Mouse (Mus musculus) gastrocnemius, postnatal 25 days (tissue): ENCODE results near the gene Zfp113. TPM values are rescaled to one million over a fixed set of nuclear protein-coding genes. Genes with fewer than 3 reads are reported as not detected.

Source experiments
- DNase-seq: peaks from one replicate; pipeline ENCODE4 v3.0.0; 2022
- long read RNA-seq, 2 experiments: library from polyadenylated mRNA; stranded (forward); transcript quantifications; one replicate each; pipeline ENCODE4 v2.0.0; 2021
- total RNA-seq, 2 experiments: library from RNA; stranded (reverse); gene quantifications; 1 replicate in 1 of 2; 2 replicates in 1 of 2; pipeline ENCODE4 v1.2.3; 2021

Gene Zfp113
- total RNA-seq: 1 to 10 TPM; 4.0 to 4.4 TPM
- long read RNA-seq, experiment 1, partial matches to known transcripts: 0 of 1 reads
- long read RNA-seq, experiment 1, other reads (novel, unspliced or antisense): 1 of 1 reads
- long read RNA-seq, experiment 2, full-length matches to known transcripts: 3 of 3 reads
- long read RNA-seq, experiment 2, partial matches to known transcripts: 0 of 3 reads
- long read RNA-seq, experiment 2, other reads (novel, unspliced or antisense): 0 of 3 reads

DNA sequence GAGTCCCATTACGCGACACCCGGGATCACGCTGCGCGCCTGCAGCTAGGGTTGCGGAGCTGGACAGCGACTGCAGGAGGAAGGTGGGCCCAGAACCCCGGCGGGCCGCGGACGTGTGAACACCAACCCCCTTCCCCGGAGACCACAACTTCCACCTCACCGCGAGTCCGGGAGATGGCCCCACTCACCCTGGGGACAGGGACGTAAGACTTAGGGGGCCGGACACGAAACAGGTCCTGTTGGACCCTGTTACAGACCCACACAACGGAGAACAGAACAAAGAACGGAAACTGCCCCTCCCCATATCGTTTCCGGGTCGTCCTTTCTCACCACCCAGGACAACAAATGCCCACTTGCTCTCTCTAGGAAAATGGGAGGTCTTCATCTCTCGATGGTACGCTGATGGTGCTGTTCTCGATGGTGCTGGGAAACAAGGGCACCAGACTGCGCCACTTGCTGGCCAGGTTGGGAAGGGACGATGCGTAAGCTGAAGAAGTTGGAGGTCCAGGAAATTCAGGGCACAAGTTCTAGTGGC lies at the start of gene Zfp113:
Zfp113 (minus strand) TSS at position 302 of the 534 bp plus-strand sequence.
- peak; percentile 85 for DNase-seq

DNA sequence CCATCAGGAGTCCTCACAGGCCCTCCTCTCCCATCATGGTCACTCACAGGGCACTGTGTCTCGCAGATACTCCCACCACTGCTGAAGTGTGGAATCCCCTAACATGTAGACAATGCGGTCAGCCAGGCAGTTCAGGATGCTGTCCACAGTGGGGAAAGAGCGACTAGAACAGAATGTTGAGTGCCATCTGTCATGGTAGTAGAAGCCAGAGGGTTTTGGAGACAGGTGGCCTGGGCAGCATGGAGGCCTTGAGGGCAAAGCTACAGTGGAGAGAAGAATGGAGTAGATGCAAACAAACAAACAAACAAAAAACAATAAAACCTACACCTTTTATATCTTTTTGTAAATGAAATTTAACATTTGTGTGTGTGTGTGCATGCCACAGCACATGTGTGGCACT lies 46.5 kb upstream of the Zfp113 start:
- DNase-seq: no peak

DNA sequence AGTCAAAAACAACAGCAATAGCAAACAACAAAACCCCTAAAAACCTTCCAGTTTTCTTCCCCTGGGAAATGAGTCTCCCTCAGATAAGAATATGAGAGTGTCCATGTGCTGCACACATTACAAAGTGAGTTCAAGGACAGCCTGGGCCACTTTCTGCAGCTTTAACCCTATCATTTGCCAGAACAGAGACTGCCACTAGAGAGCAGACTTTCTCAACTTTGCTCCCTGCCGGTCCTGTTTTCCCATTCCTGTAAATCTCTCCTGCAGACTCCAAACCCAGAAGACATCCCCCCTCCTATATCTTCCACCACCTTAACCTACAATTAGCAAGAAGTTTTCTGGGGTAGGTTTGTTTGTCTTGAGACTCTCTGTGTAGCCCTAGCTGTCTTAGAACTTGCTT lies 44.0 kb upstream of the Zfp113 start:
- DNase-seq: no peak

DNA sequence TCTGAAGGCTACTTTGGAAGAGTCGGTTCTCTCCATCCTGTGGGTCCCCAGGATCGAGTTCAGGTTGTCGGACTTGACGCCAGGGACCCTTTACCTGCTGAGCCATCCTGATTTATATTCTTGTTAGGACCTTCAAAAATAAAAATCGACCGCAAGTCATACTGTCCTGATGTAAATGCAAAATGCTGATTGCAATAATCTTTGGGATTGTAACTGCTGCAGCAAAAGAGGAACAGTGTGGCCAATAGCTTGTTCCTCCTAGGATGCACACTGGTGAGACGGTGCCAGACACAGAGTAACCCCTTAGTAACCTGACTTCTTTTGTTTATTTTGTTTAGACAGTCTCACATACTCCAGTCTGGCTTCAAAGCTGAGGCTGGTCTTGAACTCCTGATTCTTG lies 39.9 kb upstream of the Zfp113 start:
- no peak for DNase-seq

DNA sequence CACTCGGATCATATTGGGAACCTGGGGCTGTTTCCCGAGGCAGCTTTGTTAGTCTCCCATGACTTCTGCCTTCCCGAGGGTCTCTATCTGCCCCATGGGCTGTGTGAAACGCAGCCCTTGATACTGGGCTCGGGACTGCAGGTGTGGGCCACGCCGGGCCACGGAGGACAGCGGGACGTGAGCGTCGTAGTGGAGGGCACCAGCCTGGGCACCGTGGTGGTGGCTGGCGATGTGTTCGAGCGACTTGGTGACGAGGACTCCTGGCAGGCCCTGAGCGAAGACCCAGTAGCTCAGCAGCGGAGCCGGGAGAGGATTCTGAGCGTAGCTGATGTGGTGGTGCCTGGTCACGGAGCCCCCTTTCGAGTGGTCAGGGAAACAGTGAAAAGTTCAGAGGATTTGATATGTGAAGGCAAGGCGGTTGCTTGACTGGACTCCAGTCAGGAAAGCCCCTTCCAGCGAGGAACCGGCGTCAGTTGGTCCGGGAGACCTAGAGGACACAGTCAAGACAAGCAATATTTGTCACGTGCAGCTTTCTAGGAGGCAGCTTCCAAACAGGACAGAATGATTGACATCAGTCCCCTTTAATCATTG lies 39.3 kb upstream of the Zfp113 start:
- no peak for DNase-seq

DNA sequence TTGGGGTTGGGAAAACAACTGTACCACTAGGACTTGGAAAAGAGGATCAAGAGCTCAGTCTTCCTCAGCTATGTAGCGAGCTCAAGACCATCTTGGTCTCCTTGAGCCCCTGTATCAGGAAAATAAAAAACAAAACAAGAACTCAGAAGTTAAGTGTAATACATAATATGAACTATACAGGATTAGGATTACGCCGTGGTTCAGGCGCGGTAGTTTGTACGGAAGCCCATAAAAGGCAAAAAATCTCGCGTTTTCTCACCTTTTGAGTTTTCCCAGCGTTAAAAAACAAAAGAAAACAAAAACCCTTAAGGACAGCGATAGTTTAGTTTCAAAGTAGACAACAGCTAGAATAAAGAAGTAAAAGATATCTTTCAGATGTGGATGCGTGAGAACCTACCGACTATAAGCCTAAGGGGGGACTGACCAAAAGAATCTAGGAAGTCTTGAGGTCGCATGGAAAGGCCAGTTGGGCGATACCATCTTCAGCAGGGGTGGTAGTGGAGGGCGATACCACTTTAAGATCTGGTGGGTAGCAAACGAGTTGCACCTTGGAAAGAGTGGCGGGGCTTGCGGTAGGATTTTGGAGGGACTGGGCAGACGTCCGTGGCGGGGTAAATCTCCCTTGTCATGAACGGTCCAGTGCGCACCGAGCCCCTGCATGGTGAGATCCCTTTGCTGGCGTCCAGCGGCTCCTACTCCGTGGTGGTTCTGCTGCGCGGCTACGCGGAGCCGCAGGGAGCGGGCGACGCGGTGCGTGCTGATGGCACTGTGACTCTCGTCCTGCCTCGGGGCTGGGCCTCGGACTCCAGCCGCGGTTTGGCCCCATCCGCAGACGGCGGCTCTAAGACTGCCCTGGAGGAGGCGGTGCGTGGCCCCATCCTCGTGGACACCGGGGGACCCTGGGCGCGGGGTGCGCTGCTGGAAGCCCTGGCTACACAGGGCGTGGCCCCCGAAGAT lies 38.5 kb upstream of the Zfp113 start, which contains the start of gene Mblac1:
Mblac1 (plus strand) TSS at position 544 of the 957 bp plus-strand sequence.
- DNase-seq: peak; percentile 81

DNA sequence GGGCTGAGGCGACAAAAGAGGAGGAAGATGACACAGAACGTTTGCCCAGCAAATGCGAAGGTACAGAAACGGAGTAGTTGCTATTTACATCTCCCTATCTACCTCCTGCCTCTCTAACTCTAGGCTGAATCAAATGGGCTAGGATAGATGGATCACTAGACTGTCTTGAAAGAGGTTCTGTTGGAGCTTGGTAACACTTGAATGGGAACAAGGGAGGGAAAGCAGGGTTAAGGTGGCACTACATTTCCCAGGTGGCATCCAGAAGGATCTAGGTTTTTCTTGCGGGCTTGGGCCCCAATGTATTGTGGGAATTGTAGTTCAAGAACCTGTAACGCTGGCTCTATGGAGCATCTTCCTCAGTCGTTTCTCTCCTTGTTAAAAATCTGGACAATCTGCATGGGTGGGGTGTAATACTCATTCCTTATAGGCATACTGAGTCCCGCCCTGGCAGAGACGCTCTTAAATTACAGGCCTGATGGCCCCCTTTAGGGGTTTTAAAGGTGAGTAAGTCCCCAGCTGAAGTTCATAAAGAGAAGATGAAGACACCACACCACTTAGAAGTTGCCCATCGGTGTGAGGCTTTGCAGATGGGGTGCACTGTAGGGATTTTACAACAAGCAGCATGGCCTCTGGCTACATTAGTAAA lies 32.2 kb upstream of the Zfp113 start:
- peak; percentile 72 for DNase-seq

DNA sequence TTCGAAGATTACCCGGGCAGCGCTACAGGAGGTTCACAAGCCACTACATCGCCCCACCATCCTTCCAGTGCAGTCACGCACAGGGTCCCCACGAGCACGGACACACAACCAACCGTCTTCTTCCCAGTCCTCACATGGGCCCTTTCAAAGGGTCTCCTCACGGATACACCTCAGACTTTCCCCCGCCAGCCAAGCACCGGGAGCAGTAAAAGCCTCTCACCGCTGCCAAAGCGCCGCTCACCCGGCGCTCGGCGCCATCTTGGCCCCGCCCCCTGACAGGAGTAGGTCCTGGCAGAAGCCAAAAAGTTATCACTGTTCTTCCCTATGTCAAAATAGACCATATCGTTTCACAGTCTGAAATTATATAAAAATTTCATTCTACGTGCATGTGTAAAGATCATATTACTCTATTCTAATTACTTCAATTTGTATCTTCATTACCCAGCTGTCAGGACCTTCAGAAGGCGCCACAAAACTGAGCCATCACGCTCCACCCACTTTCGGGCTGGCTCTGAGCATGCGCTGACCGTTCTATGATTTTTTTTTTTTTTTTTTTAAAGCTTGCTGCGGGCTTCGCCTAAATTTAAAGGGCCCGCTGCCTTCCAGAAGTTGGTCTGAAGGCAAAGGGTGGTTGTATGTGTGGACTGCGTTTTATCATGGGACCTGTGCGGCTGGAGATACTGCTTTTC lies 31.6 kb upstream of the Zfp113 start, which contains the start of the genes Taf6 and Cnpy4:
Taf6 (minus strand) TSS at position 502 of the 689 bp plus-strand sequence.
Cnpy4 (plus strand) TSS at position 536 of the 689 bp plus-strand sequence.
- peak; percentile 85 for DNase-seq

DNA sequence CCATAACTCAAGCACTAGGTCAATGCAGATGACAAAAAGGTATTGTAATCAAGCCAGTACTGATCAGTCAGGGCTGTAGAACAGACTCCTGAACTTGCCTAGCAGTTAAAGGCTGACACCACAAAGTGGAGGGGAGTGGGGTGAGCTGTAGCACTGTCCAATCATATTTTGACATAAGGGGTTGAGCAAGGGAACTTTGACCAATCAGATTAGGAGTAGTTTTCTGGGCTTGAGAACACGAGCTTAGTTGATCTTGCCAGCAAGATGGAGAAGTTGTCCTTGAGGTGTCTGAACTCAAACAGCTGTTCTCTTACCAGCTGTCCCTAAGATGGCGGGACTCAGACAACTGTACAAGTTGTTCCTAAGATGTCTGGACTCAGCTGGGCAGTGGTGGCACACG lies 17.7 kb upstream of the Zfp113 start:
- no peak for DNase-seq

DNA sequence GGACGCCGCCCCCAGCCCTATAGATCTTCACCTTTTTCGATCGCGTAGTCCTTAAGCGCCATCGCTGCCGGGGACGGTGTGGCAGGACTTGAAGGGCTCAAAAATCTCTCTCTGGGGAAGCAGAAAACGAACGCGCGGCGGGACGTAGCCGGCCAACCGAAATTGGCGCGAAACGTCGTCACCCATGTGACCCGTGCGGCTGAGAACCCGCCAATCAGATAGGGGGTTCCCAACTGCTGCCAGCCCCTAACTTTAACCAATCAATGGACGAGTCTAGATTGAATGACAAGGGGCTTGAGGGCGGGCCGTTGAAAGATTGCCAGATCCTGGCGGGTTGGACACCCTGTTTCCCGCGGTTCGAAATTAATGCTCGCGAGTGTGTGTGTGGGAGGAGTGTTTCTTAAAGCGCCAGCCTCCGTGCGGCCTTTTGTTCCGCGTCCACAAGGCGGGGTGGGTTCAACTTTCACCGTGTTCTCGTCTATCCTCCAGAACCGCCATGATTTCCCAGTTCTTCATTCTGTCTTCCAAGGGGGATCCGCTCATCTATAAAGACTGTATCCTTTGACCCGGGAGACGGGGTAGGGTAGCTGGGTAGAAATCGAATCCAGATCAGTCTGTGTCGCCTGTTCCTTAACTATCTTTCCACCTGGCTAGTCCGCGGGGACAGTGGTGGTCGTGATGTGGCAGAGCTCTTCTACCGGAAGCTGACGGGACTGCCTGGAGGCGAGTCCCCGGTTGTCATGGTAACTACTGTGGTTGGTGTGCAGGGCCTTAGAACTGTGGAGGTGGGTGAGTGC lies 16.3 kb upstream of the Zfp113 start, which contains the start of the genes Ap4m1 and Mcm7:
Ap4m1 (plus strand) TSS at position 308 of the 797 bp plus-strand sequence.
Mcm7 (minus strand) TSS at position 728 of the 797 bp plus-strand sequence.
- DNase-seq: peak; percentile 97

DNA sequence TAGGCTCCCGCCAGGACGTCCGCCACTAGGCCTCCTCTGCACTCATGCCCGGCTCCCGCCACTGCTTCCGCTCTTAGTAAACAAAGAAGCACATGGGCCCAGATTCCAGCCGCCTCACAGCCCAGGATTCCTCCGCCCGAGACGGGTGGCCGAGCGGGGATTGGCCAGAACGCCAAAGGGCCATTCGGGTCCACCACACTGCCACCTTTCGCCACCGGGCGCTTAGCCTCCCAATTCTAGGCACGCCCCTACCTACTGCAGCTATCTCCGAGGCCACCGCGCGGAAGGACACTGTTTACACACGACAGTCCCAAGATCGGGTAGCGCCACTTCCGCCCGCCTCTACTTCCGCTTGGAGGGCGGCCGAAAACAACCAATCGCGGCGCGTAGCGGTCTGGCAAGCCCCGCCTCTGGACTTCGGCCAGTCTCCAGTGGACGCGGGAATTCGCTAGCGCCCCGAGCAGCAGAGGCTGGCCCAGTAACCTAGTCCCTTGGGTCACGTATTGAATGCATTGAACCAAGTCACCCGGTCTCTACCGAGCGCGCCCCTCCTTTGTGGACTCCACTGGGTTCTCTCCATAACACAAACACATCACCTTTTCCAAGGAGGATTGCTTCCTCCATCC lies 15.5 kb upstream of the Zfp113 start:
- DNase-seq: peak; percentile 94

DNA sequence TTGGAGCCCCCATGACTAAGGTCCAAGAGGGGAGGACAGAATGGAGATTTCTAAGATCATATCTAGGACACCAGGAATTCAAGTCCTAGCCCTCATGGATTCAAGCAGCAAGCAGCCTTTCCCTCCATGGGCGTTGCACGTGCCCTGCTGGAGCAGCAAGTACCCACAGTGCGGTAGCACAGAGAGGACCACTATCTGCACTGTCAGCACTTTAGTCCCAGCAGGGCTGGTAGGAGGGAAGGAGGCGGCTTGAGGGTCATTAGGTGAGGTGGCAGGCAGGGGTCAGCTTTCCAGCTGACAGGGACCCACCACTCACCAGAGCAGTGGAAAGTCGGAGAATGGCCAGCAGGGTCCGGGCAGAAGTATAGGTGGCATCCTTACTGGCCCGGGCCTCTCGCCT lies 10.1 kb upstream of the Zfp113 start:
- DNase-seq: no peak

DNA sequence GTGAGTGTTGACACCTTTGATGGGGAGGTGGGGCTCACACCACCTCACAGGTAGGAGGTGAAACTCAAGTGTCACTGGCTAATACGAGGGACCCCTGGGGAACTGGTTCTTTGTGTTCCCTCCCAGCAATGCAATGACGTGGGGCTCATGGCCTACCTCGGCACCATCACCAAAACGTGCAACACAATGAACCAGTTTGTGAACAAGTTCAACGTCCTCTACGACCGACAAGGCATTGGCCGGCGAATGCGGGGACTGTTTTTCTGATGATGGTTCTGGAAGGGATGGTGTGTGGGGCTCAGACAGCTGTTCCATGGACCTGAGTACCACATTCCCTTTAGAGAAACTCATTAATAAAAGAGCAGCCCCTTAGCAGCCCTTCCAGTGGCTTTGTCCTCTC lies 8.1 kb upstream of the Zfp113 start:
- no peak for DNase-seq

DNA sequence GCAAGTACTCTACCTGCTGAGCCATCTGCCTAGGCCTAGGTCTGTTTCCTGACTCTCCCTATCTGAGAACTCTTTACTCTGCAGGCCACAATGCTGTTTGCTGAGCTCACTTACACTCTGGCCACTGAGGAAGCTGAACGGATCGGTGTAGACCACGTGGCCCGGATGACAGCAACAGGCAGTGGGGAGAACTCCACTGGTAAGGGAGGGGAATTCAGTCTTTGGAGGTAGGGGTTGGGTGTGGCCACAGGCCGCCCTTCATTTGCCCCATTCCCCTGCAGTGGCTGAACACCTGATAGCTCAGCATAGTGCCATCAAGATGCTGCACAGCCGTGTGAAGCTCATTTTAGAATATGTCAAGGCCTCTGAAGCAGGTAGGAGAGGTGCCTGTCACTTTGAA lies 7.5 kb upstream of the Zfp113 start:
- DNase-seq: no peak

DNA sequence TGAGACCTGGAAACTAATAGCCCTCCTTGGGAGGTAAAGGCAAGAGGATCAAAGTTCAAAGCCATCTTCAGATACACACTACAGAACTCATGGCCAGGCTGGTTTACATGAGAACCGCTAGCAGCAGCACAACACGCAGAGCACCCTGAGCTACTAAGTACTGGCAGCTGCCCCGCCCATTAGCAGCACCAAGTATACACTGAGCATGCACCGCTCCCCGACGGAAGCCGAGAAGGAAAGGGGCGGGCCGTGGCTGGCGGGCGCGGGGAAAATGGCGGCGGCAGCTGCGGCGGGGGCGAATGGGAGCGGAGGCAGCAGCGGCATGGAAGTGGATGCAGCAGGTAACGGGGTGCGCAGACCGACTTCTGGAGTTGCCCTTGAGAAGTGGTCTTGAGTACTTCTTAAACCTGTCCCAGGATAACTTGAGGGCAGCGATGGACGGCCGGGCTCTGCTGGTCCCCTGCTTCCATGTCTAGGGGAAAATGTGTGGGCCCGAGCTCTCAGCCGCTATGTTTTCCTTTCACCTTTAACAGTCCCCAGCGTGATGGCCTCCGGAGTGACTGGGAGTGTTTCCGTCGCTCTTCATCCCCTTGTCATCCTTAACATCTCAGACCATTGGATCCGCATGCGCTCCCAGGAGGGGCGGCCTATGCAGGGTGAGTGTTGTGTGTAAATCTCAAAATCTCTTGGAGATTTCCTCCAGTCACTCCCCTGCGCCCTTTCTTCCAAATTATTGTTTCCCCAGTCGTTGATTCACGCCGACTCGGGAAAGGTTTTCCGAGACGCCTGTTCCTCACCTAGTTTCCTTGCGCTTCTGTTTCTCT lies 5.5 kb upstream of the Zfp113 start, which contains the start of gene Cops6:
Cops6 (plus strand) TSS at position 230 of the 824 bp plus-strand sequence.
- DNase-seq: peak; percentile 93

DNA sequence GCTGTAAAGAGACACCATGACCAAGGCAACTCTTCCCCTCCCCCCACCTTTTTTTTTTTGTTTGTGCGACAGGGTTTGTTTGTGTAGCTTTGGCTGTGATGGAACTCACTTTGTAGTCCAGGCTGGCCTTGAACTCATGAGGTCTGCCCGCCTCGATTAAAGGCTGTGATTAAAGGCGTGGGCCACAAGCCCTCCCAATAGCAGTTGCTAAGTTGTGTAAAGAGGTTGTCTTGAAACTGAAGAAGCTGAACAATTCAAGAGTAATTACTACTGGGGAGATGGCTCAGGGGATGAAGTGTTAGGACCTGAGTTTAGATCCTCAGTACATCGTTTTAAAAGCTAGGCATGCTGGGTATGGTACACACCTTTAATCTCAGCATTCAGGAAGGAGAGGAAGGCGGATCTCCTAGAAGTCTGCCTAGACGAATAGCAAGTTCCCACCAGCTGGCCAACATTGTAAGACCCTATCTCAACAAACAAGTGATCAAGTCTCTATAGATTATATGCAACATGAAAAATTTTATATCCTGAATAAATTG lies 4.7 kb upstream of the Zfp113 start:
- no peak for DNase-seq

DNA sequence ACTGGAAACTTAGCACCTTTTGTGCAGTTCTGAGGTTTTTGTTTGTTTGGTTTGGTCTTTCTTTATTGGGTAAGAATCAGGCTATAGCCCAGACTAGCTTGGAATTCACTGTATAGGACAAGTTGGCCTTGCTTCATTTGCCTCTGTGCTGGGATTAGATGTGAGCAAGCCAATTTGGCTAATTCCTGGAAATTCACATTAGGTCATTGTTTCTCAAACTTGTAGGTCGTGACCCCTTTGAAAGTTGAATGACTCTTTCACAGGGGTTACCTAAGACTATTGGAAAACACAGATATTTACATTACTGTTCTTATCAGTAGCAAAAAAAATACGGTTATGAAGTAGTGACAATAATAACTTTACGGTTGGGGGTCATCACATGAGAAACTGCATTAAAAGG lies 1.2 kb downstream of the Zfp113 start:
- no peak for DNase-seq

DNA sequence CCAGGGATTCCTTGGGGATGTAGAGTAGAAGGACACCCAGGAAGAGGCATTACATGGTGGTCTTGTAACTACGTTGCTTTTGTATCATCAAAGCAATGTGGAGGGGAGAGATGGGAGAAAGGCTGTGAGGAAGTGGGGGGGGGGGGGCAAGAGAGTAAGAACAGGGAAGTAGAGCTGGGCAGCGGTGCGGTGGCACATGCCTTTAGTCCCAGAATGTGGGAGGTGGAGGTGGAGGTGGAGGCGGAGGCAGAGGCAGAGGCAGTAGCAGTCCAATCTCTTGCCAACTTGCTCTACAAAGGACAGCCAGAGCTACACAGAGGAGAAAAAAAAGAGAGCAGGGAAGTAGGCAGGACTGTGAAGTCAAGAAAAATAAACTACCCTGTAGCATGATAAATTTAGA lies 17.0 kb downstream of the Zfp113 start:
- no peak for DNase-seq
